Mouse (Mus musculus): ENCODE measurements around the gene Pagr1a. TPM values are rescaled to one million over a fixed set of nuclear protein-coding genes. Genes with fewer than 3 reads are reported as not detected.

Gene Pagr1a
- 21.8 TPM for polyA plus RNA-seq (2015; fragmentation: Illumina TruSeq; extraction: RNeasy Lipid Tissue Mini Kit (QIAGEN cat#74804); ENCODE audit: low read depth, low replicate concordance)

DNA sequence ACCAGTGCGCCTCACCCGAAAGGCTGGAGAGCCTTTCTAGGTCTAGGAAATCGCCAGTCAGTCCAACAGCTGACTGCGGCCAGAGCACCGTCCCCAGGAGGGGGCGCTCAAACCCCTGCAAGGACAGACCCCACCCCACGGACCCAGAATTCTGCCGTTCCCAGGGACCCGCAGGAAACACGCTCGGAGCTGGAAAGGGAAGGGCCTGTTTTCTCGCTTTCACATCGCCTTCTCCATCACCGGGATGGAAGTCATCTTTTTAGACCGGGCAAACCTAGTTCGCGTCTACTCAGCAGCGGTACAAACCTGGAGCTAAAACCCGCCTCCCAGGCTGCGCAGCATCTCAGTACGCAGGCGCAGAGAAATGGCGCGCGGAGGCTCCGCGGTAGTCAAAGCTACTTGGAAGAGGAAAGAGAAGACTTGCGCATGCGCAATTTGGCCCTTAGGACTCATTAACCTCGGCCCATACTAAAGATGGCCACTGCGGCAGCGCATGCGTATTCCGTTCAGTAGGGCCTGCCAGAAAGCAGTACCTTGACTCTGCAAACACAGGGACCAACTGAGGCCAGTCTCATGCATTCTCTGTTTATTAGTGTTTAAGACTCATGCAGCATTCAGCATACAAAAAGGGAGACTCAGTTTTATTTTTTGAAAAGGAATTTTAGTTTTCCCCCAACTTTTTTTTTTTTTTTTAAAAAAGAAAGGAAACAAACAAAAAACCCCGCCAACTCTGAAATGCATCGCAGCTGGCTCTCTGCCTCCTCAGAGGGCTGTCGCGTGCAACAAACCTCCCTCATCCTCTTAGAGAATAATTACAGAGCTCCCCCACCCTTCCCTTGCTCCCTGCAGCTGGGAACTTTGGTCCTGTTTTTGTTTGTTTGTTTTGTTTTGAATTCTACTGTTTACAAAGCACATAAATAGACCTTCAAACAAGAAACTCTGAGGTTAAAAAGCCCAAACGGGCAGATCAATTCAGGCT lies at the start of gene Pagr1a:
Pagr1a (minus strand) TSS at position 382 of the 979 bp plus-strand sequence.

DNA sequence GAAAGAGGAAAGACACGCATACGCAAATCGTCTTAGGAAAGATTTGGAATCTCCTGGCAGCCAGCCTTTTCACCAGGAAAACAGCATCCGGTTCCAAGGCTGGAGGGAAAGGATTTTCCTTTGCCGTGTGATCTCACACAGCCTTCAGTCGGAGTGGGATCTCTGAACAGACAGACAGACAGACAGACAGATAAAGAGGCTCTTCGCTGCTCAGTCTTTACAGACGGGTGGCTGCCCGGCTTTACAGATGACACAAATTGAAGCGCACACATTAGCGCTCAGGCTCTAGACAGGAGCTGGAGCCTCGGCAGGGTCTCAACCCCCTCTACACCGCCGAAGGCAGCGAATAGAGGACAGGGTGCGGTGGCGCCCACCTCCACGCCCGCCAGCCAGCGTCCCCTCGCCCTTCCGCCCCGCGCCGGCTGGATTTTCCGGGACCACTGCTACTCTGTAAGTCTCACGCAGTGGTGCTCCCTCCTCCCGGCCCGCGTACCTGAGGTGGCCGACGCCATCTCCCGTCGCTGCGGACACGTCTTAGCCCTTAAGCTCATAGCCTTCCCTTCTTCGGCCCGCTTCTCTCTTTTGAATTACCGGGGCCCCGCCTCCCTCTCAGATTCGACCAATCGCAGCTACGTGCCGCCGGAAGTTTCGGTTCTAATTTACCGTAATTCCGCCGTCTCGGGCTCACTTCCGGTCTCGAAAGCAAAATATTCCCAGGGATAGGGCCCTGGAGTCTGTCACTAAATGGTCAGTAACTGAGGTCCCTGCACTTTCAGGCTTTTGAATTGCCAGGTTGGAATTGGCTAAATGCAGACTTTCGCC lies 24.9 kb upstream of the Pagr1a start, which contains the start of gene Kif22:
Kif22 (minus strand) TSS at position 621 of the 822 bp plus-strand sequence.

DNA sequence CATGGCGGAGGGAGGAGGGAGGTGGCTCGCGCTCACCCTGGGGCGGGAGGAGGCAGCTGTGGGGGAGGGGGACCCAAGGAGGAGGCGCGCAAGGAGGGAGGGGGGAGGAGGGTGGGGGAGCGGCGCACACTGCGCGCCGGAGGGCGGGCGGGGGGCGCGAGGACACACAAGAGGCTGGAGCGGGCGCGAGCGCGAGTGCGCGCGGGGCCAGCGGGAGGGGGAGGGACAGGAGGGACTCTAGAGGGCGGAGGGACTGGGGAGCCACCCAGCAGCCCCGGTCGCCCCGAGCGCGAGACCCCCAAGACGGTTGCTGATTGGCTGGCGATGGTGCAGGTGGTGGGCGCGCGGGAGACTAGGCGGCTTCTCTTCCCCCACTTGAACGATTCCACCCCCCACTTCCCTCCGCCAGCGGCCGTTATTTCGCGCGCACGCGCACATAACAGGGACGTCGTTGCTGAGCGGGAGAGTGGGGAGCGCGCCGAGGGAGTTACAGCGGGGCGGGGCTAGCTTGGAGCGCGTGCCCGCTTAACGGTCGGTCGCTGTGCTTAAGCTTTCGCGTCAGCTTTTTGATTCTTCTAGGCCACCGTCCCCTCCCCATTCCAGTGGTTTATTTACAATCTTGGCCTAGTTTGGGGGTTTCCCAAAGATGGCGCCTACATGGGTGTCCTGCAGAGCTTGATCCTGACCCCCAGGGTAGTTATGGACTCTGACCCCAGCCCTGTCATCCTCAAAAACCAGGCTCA lies 10.0 kb upstream of the Pagr1a start, which contains the start of gene Maz:
Maz (minus strand) TSS at position 54 of the 743 bp plus-strand sequence.

DNA sequence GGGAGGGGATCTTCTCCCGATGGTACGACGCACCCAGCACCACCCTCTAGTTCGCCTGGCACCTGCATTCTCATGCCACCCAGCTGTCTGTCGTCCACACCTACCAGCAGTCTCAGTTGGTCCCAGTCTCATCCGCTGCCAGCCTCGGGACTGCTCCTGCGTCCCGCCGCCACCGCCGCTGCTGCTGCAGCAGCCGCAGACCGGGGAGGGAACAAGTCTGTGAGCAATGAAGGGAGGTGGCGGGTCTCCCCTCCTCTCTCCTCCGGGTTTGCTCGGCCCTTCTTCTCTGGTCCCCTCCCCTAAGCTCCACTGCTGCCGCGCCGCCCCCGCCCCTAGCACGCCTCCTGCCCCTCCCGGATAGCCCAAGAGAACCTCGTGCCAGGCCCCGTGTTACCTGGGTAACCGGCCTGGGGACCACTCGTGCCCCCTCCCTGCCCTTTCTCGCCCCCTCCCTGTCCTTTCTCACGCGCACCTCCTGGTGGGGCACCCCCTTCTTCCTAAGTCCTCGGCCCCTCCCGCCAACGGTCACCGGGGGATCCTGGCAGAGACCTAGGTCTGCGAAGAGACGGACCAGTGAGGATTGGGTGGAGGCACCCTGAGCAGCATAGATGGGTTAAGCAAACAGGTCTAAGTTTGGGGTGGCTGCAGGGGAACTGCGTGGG lies 3.9 kb upstream of the Pagr1a start, which contains the start of the genes Gm42742 and Prrt2:
Gm42742 (minus strand) TSS at position 197 of the 662 bp plus-strand sequence.
Prrt2 (minus strand) TSS at position 311 of the 662 bp plus-strand sequence.

DNA sequence TGATC lies 869 bp downstream of the Pagr1a start, which contains the start of gene Pagr1b:
Pagr1b (minus strand) TSS at position 4 of the 5 bp plus-strand sequence.

DNA sequence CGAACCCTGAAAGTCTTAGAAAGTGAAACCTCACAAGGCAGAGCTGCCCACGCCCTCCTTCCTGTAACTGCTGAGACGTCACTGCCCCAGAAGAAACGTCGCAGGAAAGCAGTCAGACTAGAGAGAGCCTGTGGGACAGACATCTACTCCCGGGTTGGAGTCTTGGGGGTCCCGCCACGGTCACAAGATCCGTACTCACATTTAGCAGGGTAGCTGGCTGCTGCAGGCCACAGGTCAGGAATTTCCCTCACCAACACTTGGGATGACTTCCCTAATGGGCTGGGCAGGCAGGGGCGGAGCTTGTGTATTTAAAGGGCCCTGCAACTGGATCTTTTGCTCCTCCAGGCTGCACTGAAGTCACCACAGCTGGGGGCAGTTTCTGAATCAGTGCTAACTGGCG lies 2.8 kb downstream of the Pagr1a start, which contains the start of gene Mvp:
Mvp (minus strand) TSS at position 302 of the 400 bp plus-strand sequence.

DNA sequence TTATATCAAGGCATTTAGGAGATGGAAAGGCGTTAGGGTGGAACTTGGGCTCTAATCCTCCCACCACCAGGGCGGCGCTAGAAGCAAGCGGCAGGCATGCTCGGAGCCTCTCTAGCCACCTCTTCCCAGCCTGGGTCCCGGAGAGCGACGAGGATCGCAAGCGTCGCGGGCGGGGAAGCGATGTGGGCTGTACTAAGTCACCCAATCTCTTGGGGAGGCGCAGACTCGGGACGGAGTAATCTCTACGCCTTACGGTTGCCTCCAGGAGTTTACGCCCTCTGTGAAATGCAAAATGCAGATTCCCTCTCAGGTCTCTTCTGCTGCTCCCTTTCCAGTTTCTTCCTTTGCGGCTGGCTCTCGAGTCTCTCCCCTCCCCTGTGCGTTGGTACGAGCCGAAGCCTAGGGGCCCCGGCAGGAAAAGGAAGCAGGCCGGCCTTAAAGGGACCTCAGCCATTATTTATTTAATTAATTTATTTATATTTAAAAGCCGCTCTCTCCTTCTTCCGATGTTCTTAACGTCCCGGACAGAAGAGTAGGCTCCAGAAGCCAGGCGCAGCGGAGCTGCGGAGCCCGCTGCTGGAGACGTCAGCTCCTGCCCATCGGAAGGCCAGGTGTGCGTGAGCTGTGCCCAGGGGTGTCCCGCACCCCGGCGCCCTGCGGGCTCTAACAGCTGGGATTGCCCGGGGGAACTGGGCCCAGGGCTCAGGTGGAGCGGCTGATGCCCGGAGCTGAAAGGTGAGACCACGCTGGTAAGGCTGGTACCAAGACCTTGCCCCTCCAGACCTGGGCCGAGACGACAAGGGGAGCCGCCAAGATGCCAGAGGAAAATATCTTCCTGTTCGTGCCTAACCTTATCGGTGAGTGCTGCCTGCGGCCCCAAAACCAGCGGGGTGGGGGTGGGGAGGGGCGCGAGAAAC lies 40.9 kb downstream of the Pagr1a start, which contains the start of gene Cdiptos:
Cdiptos (minus strand) TSS at position 149 of the 917 bp plus-strand sequence.

DNA sequence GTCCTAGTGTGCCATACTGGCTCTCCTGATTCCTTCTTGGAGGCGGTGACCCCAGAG lies 41.4 kb downstream of the Pagr1a start, which contains the start of gene Cdipt:
Cdipt (plus strand) TSS at position 22 of the 57 bp plus-strand sequence.

Other genes starting within 250 kb of the Pagr1a start
- gene Ypel3, start 240.4 kb downstream of the Pagr1a start, polyA plus RNA-seq (2015; fragmentation: Illumina TruSeq; extraction: RNeasy Lipid Tissue Mini Kit (QIAGEN cat#74804); ENCODE audit: low read depth, low replicate concordance): 387 TPM
- gene Tbx6, start 235.9 kb downstream of the Pagr1a start, polyA plus RNA-seq (2015; fragmentation: Illumina TruSeq; extraction: RNeasy Lipid Tissue Mini Kit (QIAGEN cat#74804); ENCODE audit: low read depth, low replicate concordance): 1.5 TPM
- 61.6 TPM for gene Ppp4c, start 224.9 kb downstream of the Pagr1a start, polyA plus RNA-seq (2015; fragmentation: Illumina TruSeq; extraction: RNeasy Lipid Tissue Mini Kit (QIAGEN cat#74804); ENCODE audit: low read depth, low replicate concordance)
- 55.7 TPM for gene Fam57b, start 219.7 kb downstream of the Pagr1a start, polyA plus RNA-seq (2015; fragmentation: Illumina TruSeq; extraction: RNeasy Lipid Tissue Mini Kit (QIAGEN cat#74804); ENCODE audit: low read depth, low replicate concordance)
- not detected for gene 4930451I11Rik, start 185.7 kb downstream of the Pagr1a start, polyA plus RNA-seq (2015; fragmentation: Illumina TruSeq; extraction: RNeasy Lipid Tissue Mini Kit (QIAGEN cat#74804); ENCODE audit: low read depth, low replicate concordance)
- 32.7 TPM for gene Doc2a, start 169.9 kb downstream of the Pagr1a start, polyA plus RNA-seq (2015; fragmentation: Illumina TruSeq; extraction: RNeasy Lipid Tissue Mini Kit (QIAGEN cat#74804); ENCODE audit: low read depth, low replicate concordance)
- 46.0 TPM for gene Hirip3, start 155.4 kb downstream of the Pagr1a start, polyA plus RNA-seq (2015; fragmentation: Illumina TruSeq; extraction: RNeasy Lipid Tissue Mini Kit (QIAGEN cat#74804); ENCODE audit: low read depth, low replicate concordance)
- gene Ino80e, start 155.0 kb downstream of the Pagr1a start, polyA plus RNA-seq (2015; fragmentation: Illumina TruSeq; extraction: RNeasy Lipid Tissue Mini Kit (QIAGEN cat#74804); ENCODE audit: low read depth, low replicate concordance): 57.0 TPM
- gene Taok2, start 132.6 kb downstream of the Pagr1a start, polyA plus RNA-seq (2015; fragmentation: Illumina TruSeq; extraction: RNeasy Lipid Tissue Mini Kit (QIAGEN cat#74804); ENCODE audit: low read depth, low replicate concordance): 79.3 TPM
- gene Tmem219, start 94.4 kb downstream of the Pagr1a start, polyA plus RNA-seq (2015; fragmentation: Illumina TruSeq; extraction: RNeasy Lipid Tissue Mini Kit (QIAGEN cat#74804); ENCODE audit: low read depth, low replicate concordance): 29.0 TPM
- 159 TPM for gene Kctd13, start 88.5 kb downstream of the Pagr1a start, polyA plus RNA-seq (2015; fragmentation: Illumina TruSeq; extraction: RNeasy Lipid Tissue Mini Kit (QIAGEN cat#74804); ENCODE audit: low read depth, low replicate concordance)
- 39.0 TPM for gene Asphd1, start 67.8 kb downstream of the Pagr1a start, polyA plus RNA-seq (2015; fragmentation: Illumina TruSeq; extraction: RNeasy Lipid Tissue Mini Kit (QIAGEN cat#74804); ENCODE audit: low read depth, low replicate concordance)
- gene Sez6l2, start 66.8 kb downstream of the Pagr1a start, polyA plus RNA-seq (2015; fragmentation: Illumina TruSeq; extraction: RNeasy Lipid Tissue Mini Kit (QIAGEN cat#74804); ENCODE audit: low read depth, low replicate concordance): 234 TPM
- gene Cdipt, start 41.4 kb downstream of the Pagr1a start, polyA plus RNA-seq (2015; fragmentation: Illumina TruSeq; extraction: RNeasy Lipid Tissue Mini Kit (QIAGEN cat#74804); ENCODE audit: low read depth, low replicate concordance): 168 TPM
- gene Cdiptos, start 41.3 kb downstream of the Pagr1a start, polyA plus RNA-seq (2015; fragmentation: Illumina TruSeq; extraction: RNeasy Lipid Tissue Mini Kit (QIAGEN cat#74804); ENCODE audit: low read depth, low replicate concordance): 0.82 TPM
- gene Mvp, start 2.7 kb downstream of the Pagr1a start, polyA plus RNA-seq (2015; fragmentation: Illumina TruSeq; extraction: RNeasy Lipid Tissue Mini Kit (QIAGEN cat#74804); ENCODE audit: low read depth, low replicate concordance): 4.3 TPM
- not detected for gene Pagr1b, start 868 bp downstream of the Pagr1a start, polyA plus RNA-seq (2015; fragmentation: Illumina TruSeq; extraction: RNeasy Lipid Tissue Mini Kit (QIAGEN cat#74804); ENCODE audit: low read depth, low replicate concordance)
- gene Gm42742, start 3.7 kb upstream of the Pagr1a start, polyA plus RNA-seq (2015; fragmentation: Illumina TruSeq; extraction: RNeasy Lipid Tissue Mini Kit (QIAGEN cat#74804); ENCODE audit: low read depth, low replicate concordance): 57.4 TPM
- 205 TPM for gene Prrt2, start 3.9 kb upstream of the Pagr1a start, polyA plus RNA-seq (2015; fragmentation: Illumina TruSeq; extraction: RNeasy Lipid Tissue Mini Kit (QIAGEN cat#74804); ENCODE audit: low read depth, low replicate concordance)
- 137 TPM for gene Maz, start 9.7 kb upstream of the Pagr1a start, polyA plus RNA-seq (2015; fragmentation: Illumina TruSeq; extraction: RNeasy Lipid Tissue Mini Kit (QIAGEN cat#74804); ENCODE audit: low read depth, low replicate concordance)
- 8.7 TPM for gene Kif22, start 25.1 kb upstream of the Pagr1a start, polyA plus RNA-seq (2015; fragmentation: Illumina TruSeq; extraction: RNeasy Lipid Tissue Mini Kit (QIAGEN cat#74804); ENCODE audit: low read depth, low replicate concordance)
- gene Zg16, start 70.0 kb upstream of the Pagr1a start, polyA plus RNA-seq (2015; fragmentation: Illumina TruSeq; extraction: RNeasy Lipid Tissue Mini Kit (QIAGEN cat#74804); ENCODE audit: low read depth, low replicate concordance): not detected
- gene AI467606, start 74.0 kb upstream of the Pagr1a start, polyA plus RNA-seq (2015; fragmentation: Illumina TruSeq; extraction: RNeasy Lipid Tissue Mini Kit (QIAGEN cat#74804); ENCODE audit: low read depth, low replicate concordance): 2.3 TPM
- gene Qprt, start 104.9 kb upstream of the Pagr1a start, polyA plus RNA-seq (2015; fragmentation: Illumina TruSeq; extraction: RNeasy Lipid Tissue Mini Kit (QIAGEN cat#74804); ENCODE audit: low read depth, low replicate concordance): 0.36 TPM
- 0.21 TPM for gene Spn, start 120.5 kb upstream of the Pagr1a start, polyA plus RNA-seq (2015; fragmentation: Illumina TruSeq; extraction: RNeasy Lipid Tissue Mini Kit (QIAGEN cat#74804); ENCODE audit: low read depth, low replicate concordance)
- 74.5 TPM for gene Cd2bp2, start 178.7 kb upstream of the Pagr1a start, polyA plus RNA-seq (2015; fragmentation: Illumina TruSeq; extraction: RNeasy Lipid Tissue Mini Kit (QIAGEN cat#74804); ENCODE audit: low read depth, low replicate concordance)
- gene Tbc1d10b, start 191.1 kb upstream of the Pagr1a start, polyA plus RNA-seq (2015; fragmentation: Illumina TruSeq; extraction: RNeasy Lipid Tissue Mini Kit (QIAGEN cat#74804); ENCODE audit: low read depth, low replicate concordance): 53.6 TPM
- gene Mylpf, start 191.5 kb upstream of the Pagr1a start, polyA plus RNA-seq (2015; fragmentation: Illumina TruSeq; extraction: RNeasy Lipid Tissue Mini Kit (QIAGEN cat#74804); ENCODE audit: low read depth, low replicate concordance): 5.3 TPM
- gene Zfp553, start 215.7 kb upstream of the Pagr1a start, polyA plus RNA-seq (2015; fragmentation: Illumina TruSeq; extraction: RNeasy Lipid Tissue Mini Kit (QIAGEN cat#74804); ENCODE audit: low read depth, low replicate concordance): 14.3 TPM
- gene Sept1, start 215.8 kb upstream of the Pagr1a start, polyA plus RNA-seq (2015; fragmentation: Illumina TruSeq; extraction: RNeasy Lipid Tissue Mini Kit (QIAGEN cat#74804); ENCODE audit: low read depth, low replicate concordance): 6.4 TPM
- 23.6 TPM for gene Zfp771, start 226.9 kb upstream of the Pagr1a start, polyA plus RNA-seq (2015; fragmentation: Illumina TruSeq; extraction: RNeasy Lipid Tissue Mini Kit (QIAGEN cat#74804); ENCODE audit: low read depth, low replicate concordance)
- gene Dctpp1, start 243.4 kb upstream of the Pagr1a start, polyA plus RNA-seq (2015; fragmentation: Illumina TruSeq; extraction: RNeasy Lipid Tissue Mini Kit (QIAGEN cat#74804); ENCODE audit: low read depth, low replicate concordance): 44.7 TPM

Data from brain, adult 10 weeks (tissue).